Mouse (Mus musculus) R1 (cell line): ENCODE data around the gene Tasp1.

Experiments used
- DNase-seq: peaks from one replicate; pipeline ENCODE4 v3.0.0-alpha.2; 2018; ENCODE audit warnings: low read depth, low spot score

Tasp1 gene

GRCm38 (mm10) chr2:140066353-140067314 is at the start of gene Tasp1:
Gene Tasp1 (minus strand): TSS chr2:140066805.
- DNase-seq: peak; percentile 96

- no peak for DNase-seq
Observed at GRCm38 (mm10) chr2:140113851-140114250, 47.2 kb upstream of the Tasp1 start.

- DNase-seq: no peak
Observed at GRCm38 (mm10) chr2:140108945-140109344, 42.3 kb upstream of the Tasp1 start.

- DNase-seq: no peak
Observed at GRCm38 (mm10) chr2:140107641-140108040, 41.0 kb upstream of the Tasp1 start.

- peak; percentile 20 for DNase-seq
Observed at GRCm38 (mm10) chr2:140104951-140105350, 38.3 kb upstream of the Tasp1 start.

- DNase-seq: no peak
Observed at GRCm38 (mm10) chr2:140100551-140101474, 34.2 kb upstream of the Tasp1 start.

GRCm38 (mm10) chr2:140099971-140100370 is 33.4 kb upstream of the Tasp1 start:
- no peak for DNase-seq

- DNase-seq: peak; percentile 51
Observed at GRCm38 (mm10) chr2:140097131-140097591, 30.6 kb upstream of the Tasp1 start.

GRCm38 (mm10) chr2:140096034-140096433 is 29.4 kb upstream of the Tasp1 start:
- DNase-seq: peak; percentile 77

GRCm38 (mm10) chr2:140093433-140093832 is 26.8 kb upstream of the Tasp1 start:
- DNase-seq: no peak

- no peak for DNase-seq
Observed at GRCm38 (mm10) chr2:140084245-140084644, 17.6 kb upstream of the Tasp1 start.

- no peak for DNase-seq
Observed at GRCm38 (mm10) chr2:140080747-140081577, 14.4 kb upstream of the Tasp1 start.

GRCm38 (mm10) chr2:140079284-140079683 is 12.7 kb upstream of the Tasp1 start:
- DNase-seq: peak; percentile 68

- DNase-seq: peak; percentile 23
Observed at GRCm38 (mm10) chr2:140078600-140079280, 12.1 kb upstream of the Tasp1 start.

GRCm38 (mm10) chr2:140077476-140077875 is 10.9 kb upstream of the Tasp1 start:
- peak; percentile 73 for DNase-seq

GRCm38 (mm10) chr2:140075150-140075549 is 8.5 kb upstream of the Tasp1 start:
- DNase-seq: no peak

GRCm38 (mm10) chr2:140067516-140067915 is 911 bp upstream of the Tasp1 start:
- DNase-seq: no peak

GRCm38 (mm10) chr2:140065676-140066075 is 929 bp downstream of the Tasp1 start:
- DNase-seq: peak; percentile 78

- DNase-seq: no peak
Observed at GRCm38 (mm10) chr2:140061481-140061880, 5.1 kb downstream of the Tasp1 start.

- no peak for DNase-seq
Observed at GRCm38 (mm10) chr2:140060092-140060867, 6.3 kb downstream of the Tasp1 start.
